Mouse (Mus musculus) heart, adult 18-20 months (tissue): ENCODE results near the gene Zzz3. TPM values are rescaled to one million over a fixed set of nuclear protein-coding genes. Genes with fewer than 3 reads are reported as not detected.
A peak's percentile ranks its signal among the peaks of the same experiment; 100 is the strongest.
"Not testable (repeated sequence)": the region's sequence is repeated elsewhere in the genome, so short reads cannot be mapped to it uniquely, and the experiment has no call there.

Experiments used
- DNase-seq, 2 experiments: peaks; one replicate each; pipeline ENCODE4 v3.0.0; 2021 to 2022; ENCODE audit warnings: mixed read lengths in 1 of 2
- total RNA-seq, 2 experiments: library from RNA; stranded (reverse); gene quantifications; 2 replicates each; pipeline ENCODE4 v1.2.3; 2021

Gene Zzz3
- total RNA-seq, 2 experiments from 2014 or later, result 20.3 to 23.4 TPM

DNA sequence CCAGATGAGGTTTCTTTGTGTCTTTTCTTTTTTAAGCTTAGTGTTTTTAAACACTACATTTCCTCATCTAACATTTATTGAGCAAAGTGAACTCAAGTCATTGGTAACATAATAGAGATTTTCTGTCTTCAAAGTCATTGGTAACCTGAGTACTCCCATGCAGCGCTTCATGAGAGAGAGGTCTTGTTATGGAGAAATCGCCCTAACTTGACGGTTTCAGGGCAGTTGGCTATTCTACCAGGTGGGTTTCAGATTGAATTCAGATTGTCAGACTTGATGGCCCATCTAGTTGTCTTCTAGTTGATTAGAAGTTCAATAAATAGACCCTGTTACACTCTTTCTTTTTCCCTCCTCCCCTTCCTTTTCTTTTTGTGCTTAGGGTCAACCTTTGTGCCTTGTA, 5.6 kb downstream of the Zzz3 start:
- DNase-seq, result no peak

DNA sequence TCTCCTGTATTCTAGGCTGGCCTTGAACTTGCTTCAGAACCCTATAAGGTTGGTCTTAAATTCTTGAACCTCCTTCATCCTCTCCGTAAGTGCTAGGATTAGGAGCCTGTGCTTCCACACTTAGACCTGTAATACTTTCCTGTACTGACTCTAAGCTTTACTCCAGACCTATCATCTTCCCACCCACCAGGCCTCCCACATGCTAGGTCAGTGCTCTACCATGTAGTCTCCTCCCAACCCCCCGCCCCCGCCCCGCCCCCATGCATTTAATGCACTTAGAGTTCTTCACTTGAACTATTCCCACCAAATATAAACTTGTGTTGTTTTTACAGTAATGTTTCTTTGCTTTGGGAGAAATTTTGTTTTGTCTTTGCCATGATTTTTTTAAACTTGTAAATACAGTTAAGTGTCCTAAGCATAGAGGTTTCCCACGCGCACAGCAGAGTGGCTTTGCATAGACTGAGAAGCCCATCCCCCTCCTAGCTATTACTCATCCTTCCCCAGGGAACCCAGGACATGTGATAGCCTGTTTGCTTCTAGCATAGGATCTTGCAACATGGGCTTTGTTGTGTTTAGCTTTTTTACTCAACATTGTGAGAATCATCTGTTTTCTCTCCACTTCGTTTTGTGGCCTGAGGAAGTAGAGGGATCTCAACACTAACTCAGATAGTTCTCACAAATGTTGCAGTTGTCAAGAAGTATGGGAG, 6.8 kb downstream of the Zzz3 start:
- DNase-seq, result peak; percentile 80 to 84

DNA sequence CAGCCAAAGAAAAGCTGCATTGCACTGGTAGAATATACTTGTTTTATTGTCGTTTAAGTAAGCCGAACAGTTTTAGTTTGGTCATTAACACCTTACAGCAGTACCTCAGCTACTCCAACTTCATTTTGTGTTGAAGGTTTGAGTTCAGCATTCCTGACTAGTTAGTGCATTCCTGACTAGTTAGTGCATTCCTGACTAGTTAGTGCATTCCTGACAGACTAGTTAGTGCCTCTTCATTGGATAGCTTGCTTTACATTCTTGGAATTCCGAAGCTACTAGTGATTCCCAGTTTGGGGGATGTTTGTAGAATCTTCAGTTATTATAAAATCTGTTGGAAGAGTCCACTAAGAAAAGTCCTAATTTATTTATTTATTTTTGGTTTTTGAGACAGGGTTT, 7.4 kb downstream of the Zzz3 start:
- no peak for DNase-seq

DNA sequence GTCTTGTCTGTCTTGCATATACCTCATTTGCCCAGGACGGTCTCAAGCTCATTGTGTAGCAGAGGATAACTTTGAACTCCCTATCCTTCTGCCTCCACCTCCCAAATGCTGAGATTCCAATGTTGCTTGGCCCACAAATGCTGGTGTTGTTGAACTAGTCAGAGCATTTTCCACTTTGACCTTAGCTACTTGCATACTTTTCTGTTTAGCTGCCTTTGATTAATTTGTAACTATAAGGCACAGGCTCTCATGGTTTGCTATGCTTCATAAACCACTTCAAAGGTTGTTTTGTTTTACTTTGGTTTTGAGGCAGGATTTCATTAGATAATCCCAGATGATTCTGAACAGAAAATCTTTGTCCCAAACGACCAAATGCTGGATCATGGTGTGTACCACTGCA, 8.6 kb downstream of the Zzz3 start:
- DNase-seq, result no peak

DNA sequence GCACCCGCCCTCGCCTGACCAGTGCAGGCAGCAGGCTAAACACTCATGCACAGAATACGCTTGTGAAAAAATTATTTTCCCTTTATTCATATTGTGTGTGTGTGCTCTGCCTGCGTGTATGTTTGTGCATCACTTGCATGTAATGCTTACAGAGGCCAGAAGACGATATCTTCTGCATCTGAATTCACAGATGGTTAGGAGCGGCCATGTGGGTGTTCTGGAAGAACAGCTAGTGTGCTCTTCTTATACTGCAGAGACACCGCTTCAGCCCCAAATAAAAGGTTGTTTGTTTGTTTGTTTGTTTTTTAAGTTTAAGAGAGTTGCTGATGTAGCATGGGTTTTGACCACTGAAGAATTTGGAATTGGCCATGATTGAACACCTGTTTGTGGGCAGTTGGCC, 10.1 kb downstream of the Zzz3 start:
- no peak for DNase-seq

DNA sequence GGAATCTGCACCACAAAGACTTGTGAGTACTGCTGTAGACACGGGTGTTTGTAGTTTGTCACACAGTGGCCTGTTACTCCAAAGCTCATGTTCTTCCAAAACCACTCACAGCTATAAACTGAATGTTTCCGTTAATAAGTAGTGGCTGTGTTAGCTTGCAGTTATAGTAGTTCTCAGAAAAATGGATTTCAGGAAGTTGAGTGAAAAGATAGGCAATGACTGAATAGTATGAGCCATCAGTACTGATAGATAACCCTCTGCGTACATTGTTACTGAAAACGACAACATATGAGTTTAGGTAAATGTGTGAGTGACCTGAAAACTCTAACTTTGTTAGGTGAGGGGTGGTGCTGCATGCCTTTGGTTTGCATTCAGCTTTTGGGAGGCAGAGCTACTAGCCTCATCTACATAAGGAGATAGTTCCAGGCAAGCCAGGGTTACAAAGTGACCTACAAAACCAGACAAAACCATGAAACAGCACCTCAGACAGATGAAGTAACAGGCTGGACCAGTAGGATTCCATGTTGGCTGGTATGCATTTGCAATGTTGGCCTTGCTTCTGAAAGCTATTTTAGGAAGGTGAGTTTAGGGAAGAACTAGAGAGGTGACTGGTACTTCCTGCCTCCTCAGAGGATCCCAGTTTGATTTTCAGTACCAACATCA, 10.8 kb downstream of the Zzz3 start:
- DNase-seq, result no peak

DNA sequence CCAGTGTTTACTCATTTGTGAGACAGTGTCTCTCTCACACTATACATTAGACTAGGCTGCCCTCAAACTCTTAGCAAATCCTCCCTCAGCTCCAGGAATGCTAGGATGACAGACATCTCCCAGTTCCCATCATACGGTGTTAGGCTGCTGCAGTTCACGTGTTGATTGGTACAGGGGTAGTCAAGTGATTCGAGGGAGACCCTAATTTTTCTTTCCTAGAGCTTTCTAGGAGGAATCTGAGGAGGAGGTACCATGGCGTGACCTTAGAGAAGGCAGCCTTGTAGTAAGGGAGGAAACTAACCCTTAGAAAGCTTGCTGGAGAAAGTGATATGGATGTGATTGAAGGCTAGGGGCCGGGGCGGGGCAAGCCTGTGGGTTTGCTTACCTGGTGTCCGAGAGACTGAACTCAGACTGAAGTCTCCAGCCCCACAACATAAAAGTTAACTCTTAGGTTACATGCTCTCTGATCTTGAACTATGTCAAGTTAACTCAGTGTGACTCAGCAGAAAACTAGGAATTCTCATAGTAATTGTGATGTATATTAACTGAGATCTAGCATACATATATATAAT, 15.8 kb downstream of the Zzz3 start:
- DNase-seq, result no peak

DNA sequence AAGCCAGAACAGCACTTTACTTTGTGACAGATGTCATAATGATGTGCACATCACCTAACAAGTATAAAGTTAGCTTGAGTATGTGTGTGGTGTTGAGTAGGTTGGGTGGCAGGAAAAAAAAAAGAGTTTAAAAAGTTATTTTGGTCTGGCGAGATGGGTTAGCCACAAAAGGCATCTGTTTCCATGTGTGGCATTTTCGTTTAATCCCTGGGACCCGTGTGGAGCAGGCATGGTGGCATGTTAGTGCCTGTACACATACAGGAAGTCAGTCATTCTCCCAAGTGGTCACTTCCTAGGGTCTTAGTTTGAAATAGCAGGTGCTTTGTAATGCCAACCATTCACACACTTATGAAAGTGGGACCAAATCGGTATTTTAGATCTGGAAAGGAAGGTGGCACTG, 17.1 kb downstream of the Zzz3 start:
- no peak for DNase-seq

DNA sequence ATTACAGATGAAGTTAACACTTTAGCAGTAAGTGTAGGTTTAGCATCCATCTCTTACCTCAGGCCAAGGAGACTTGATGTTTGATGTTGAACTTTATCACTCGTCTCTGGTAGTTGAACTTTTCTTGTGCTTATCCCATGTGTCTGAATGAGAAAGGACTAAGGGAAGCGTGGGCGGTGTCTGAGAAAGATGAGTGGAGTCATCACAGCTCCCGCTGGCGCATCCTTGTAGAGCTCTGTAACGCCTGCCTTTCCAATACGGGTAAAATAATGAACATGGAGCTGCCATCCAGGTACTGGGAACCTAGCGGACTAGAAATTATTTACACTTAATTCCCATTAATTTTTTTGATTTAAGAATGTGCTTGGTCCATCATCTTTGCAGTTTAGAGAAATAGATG, 33.7 kb downstream of the Zzz3 start:
- no peak for DNase-seq

DNA sequence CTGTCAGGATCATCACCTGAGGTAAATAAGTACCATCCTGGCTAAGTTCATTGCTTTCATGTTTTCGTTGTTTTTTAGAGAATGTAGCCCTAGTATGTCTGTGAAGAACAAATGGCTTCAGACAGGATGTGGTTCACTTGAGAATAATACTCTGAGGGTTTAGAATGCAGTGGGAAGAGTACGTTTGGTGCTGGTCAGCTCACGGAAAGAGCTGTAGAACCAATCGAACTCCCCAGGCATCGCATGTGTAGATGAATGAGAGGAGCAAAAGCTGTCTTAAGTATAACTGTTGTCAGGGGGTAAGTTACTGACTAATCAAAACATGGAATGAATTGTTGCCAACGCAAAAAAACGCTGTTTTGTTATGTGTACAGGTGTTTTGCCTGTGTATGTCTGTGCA, 37.4 kb downstream of the Zzz3 start:
- DNase-seq, result no peak

DNA sequence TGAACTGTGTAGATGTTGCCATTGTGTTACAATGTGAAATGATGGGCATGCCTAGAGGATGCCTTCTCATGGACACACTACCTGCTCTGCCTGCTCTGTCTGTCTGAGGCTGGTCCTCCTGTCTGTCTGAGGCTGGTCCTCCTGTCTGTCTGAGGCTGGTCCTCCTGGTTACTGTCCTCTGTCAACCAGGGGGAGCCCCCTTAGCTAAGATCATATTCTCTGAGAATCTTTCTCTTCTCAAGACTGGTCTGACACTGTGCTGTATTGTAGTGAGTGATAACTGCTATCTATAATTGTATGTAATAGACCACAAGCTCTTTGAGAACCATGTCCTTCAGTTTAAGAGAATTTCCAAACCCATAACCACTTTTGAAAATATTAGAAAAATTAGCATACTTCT, 40.3 kb downstream of the Zzz3 start:
- no peak for DNase-seq

DNA sequence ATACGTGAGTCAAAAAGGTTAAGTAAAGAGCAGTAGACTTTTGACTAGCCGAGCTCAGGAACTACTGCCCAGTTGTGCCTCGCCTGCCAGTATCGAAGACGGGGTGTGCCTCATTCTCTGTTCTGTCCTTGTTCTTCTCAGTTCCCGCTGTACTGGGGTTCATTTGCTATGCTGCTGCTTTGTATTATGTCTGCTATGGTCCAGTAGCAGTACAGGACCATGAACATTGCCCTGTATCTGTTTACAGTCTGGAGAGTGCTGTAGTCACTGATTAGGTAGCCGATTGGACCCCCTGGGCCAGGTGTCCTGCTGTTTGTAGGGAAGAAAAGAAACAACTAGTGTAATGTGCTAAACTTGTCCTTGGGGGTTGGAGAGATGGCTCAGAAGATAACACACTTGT, 42.8 kb downstream of the Zzz3 start:
- DNase-seq, result no peak

DNA sequence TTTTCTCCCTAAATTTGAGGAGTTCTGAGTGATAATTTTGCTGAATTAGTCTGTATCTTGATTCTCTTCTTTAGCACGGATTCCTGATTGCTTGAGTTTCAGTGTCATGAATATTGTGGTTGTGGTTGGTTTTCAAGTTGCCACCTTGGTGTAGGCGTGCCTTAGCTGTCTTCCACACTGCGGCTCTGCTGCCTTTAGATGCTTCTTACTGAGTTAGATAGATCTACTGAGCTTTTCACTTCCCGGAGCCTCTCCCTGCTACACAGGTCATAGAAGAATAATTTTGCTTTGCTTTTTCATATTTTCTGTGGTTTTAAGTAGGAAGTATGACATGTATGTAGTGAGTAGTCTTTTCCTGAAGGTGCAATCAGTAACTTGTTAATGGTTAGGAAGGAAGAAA, 47.5 kb downstream of the Zzz3 start:
- no peak for DNase-seq

DNA sequence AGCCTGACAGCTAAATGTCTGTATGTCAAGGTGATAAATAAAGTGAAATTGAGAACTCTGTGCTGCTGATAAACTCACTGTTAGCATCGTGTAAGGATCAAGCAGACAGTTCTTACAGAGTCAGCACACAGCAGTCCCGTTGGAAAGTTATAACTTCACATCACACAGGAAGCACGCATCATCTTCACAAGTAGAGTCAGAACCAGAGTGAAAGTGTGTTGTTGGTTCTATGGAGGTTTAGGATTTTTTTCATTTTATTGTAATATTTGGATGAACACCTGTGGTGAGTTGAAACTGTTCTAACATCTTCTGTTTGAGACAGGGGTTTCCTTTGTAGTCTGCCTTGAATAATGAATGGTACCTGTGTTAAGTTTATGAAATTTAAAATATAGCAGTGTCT, 48.8 kb downstream of the Zzz3 start:
- no peak for DNase-seq

DNA sequence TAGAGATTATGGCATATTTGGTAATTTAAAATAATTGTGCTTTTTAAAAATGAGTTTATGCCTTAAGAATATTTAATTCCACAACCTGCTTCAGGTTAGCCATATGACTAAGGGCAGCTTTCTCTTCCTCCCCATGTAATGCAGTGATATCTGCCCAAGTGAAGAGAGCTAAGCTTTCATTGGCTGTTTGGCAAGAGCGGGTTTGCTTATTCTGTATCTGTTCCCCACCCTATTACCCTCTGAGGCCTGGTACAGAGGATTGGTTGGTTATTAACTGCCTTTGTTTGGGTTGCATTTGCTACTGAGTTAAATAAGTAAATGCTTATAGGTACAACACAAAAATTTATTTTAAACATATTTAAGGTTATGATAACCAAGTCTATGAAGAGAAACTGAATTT, 51.7 kb downstream of the Zzz3 start:
- DNase-seq, result no peak

DNA sequence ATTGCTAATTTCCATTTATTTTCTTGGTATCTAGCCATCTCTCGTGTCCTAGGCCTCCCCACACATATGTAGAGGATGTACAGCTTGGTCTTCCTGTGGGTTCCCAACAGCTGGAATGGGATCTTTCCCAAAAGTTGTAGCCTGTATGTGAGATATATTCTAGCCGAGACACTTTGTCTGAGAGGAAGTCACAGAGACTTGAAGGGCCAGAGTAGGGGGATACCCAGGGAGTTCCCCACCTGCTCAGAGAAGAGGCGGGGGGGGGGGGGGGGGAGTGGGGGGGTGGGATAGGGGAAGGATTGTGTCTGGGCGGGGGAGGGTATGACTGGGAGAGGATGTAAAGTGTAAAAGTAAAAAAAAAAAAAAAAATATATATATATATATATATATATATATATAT, 57.9 kb downstream of the Zzz3 start:
- DNase-seq, result no peak

DNA sequence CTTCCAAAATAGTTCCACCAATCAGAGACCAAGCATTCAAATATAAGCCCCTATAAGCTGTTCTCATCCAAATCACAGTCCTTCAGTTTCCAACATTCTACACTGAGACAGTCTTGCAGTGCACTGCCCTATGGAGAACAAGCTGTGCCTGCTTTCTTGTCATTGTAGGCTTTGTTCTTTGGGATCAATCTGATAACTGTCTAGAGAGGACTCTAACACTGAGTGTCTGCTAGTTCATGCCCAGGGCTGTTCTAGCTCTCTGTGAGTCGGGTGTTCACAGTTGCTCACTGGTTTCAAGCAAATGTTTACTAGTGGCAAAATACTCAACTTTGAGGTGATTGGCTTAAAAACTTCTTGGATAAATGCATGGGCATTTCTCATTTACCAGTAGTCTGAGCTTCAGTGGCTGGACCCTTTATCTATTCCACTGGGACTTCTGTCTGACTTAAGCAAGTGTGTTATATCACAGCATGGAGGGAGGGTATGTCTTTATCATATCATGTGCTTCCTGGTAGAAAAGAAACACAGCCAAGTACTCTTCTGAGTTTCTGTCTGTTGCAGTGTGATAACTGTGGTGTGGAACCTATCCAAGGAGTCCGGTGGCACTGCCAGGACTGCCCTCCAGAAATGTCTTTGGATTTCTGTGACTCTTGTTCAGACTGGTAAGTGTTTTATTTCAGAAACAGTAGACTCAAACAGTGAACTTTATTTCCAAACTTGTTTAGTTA, 62.2 kb downstream of the Zzz3 start:
- DNase-seq, result peak; percentile 48 to 58

DNA sequence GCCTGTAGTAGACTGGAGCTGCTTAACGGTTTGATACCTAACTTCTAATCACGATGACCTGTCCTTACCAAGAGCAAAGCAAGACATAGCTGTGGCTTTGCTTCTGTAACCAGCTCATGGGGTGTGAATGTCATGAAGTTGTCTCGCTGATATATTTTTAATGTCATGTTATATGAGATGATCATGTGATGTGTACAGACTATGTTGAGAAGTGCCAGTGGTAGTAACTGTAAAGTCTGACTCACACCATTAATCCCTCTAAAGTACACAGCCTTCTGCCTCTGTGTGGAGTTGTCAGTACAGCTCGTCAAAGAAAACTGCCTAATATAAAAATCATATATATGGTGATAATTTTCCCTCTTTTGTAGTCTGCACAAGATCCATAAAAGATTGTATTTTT, 63.6 kb downstream of the Zzz3 start:
- DNase-seq, result not testable (repeated sequence)

DNA sequence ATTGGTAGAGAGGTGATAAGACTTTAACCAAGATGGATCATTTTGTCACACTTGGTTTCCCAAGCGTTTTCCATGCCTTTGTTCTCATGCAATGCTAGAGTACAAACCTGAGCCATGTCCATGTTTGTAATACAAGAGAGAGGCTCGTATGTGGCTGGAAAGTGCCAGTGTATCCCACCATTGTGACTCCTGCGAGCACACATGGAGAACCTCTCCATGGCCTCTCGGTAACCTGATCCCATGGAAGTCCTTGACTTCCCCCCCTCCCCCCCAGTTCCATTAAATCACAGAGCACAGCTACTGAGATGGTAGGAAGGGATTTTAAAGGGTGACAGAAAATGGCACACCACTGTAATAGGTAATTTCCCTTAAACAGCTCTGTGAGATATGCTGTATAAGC, 65.5 kb downstream of the Zzz3 start:
- DNase-seq, result no peak

DNA sequence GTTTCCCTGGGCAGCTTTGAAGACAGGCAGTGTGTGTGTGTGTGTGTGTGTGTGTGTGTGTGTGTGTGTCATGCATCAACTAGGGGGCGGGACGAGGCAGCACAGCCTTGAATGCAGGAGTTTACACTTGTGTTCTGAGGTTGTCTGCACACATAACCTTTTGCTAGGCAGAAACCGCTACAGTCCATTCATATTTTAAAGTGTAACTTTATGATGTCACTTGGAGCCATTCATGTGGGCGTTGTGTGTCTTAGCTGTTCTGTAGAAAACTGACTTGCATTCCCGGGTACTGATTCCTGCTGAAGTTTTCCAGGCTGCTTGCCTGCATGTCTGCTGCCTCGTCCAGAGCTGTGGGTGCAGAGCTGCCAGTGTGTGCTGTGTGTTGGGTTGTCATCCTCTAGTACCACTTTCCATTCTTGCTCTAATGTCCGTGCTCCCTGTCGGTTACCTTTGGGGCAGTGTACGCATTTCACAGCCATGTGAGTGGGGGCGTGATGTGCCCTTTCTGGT, 66.8 kb downstream of the Zzz3 start:
- DNase-seq, result no peak

DNA sequence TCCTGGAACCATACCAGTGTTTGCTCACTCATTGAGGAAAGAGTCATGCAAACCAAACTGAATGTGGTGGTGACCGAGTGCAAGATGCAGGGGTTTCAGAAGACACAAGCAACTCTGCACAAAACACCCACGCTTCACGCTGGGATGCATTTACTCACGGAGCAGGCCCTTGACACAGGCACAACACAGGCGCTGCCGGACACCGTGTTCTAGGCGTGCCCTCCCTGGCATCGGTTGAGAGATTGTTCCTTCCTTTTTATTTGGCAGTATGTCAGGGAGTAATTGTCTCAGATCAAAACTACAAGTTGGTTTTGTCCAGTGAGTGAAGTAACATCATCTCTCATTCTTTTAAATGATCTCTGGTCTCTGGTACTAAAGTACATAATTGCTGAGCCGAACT, 67.6 kb downstream of the Zzz3 start:
- peak in 1 of 2 experiments; percentile 39 for DNase-seq

DNA sequence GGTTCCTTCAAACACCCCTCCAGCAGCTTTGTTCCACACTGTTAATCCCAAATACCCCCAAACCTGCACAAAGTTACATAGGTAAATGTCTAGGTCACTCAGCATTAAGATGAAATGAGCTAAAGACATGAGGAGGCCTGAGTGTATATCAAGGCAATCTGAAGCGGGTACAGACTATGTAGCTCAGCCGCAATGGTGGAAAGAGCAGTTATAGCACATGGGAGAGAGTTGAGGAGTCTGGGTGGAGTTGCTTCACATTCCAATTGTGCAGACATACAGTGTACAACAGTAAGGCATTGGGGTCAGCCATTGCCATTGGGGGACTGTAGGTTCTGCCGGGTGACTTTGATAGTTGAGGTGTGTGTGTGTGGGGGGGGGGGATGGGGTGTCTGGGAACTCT, 69.2 kb downstream of the Zzz3 start:
- DNase-seq, result no peak

DNA sequence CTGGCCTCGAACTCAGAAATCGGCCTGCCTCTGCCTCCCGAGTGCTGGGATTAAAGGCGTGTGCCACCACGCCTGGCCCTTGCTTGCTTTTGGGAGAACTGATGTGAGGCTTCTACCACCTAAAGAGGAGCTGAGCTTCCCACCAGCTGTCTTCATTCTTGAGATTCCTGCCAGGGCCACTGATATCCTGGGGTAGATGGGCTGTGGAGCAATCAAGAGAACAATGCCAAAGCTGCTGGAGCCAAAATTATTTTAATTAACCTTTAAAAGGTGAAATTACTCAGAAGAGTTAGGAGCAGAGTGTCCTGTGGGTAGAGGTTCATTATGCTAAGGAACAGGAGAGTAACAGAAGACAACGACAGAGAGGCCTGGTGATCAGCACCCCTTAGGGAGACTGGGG, 70.1 kb downstream of the Zzz3 start:
- DNase-seq, result no peak
